Mouse (Mus musculus) urinary bladder, adult 2 months (tissue): ENCODE measurements around the gene Ppm1e. TPM values are rescaled to one million over a fixed set of nuclear protein-coding genes. Genes with fewer than 3 reads are reported as not detected.
A peak's percentile ranks its signal among the peaks of the same experiment; 100 is the strongest.

Experiments
- DNase-seq: peaks from one replicate; pipeline ENCODE4 v3.0.0; 2022; ENCODE audit warnings: low spot score
- polyA plus RNA-seq: library from polyadenylated mRNA; depleted of rRNA; stranded (reverse); fragments of >200 nt; gene quantifications from 2 replicates; pipeline ENCODE4 v1.2.3, GENCODE M21; 2012; rRNA removed

The Ppm1e gene
- 2.4 and 3.4 TPM in 2 replicates for polyA plus RNA-seq

DNA sequence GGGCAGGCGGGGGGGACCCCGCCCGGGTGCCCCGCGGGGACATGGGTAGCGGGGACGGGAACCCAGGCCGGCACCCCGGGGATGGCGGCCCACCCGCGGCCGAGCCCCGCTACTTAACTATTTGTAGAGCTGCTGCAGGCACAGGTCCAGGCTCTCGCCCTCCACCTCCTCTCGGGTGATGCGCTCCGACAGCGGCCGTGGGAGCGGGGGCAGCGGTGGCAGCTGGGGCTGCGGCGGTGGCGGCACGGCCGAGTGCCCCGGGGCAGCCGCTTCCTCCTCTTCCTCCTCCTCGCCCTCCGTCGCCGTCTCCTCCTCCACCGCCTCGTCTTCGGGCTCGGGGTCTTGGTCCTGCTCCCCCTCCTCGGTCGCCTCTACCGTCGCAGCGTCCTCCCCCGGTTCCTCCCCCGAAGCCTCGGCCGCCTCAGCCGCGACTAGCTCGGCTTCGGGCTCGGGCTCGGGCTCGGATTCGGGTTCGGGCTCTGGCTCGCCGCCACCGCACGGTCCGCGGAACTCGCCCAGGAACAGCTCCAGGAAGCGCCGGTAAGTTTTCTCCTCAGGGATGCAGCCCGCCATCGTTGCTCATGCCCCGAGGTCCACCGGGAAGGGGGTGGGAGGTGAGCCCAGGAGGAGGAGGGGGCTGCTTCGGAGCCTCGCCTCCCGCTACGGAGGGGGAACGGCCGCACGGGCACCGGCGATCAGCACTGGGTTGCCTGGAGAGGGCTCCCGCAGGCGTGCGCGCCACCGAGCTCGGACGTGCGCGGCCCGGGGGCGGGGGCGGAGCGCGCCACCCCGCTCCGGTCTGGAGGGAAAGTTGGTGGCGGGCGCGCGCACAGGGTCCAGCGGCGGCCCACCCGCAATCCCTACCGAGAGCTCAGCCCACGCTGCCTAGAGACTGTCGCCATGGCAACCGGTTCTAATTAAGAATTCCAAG, at the start of gene Ppm1e:
TSS of gene Ppm1e (minus strand) at position 693 of the 931 bp plus-strand sequence.
- peak; percentile 50 for DNase-seq

DNA sequence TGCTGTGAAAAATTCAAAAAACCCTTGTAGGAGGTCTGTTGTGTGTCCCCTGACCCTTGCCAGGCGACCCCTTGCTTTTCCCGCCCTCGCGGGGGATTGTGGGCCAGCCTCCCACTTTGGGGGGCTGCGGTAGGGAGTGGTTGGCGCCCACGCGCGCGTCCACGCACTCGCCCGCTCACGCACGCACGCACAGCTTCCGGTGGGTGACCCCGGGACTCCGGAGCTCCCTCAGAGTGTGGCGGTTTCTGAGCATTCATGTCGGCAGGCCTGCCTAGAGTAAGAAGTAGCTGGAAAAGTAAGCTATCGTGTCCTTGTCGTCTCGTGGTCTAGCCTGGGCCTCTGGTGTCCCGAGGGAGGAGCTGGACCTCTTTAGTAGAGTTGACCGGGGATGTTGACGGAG, 46.1 kb upstream of the Ppm1e start, which contains the start of the genes Rad51c and Tex14:
TSS of gene Rad51c (minus strand) at position 79 of the 400 bp plus-strand sequence.
TSS of gene Tex14 (plus strand) at position 190 of the 400 bp plus-strand sequence.
- DNase-seq: peak; percentile 25

DNA sequence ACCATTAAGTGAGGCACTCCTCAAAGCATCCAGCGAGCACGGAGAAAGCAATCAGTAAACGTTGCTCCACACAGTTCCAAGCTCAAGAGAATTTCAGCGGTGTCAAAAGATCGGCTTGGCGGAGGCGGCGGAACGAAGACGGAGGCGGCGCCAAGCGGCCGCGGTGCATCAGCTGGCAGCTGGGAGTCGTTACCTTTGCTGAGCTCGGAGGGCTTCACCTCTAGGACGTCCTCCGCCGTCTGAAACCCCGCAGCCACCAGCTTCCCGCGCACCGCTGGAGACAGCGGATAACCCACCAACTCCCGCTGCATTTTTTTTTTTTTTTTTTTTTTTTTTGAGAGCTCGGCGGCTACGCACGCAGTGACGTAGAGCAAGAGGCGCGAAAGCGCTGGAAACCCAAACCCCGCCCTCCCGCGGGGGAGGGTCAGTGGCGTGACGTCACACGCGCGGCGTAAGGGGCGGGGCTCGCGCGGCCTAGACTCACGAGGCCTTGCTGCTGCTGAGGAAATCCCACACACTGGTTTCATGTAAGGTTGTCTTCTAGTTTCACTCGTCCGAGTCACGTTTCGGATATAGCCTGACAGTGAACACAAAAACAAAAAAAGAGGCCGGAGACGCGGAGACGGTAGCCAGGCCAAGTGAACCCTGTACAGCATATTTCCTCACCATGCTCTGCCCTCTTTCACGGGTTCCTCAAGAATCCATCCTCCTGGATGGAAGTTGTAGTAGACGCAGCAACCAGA, 45.5 kb upstream of the Ppm1e start:
- peak; percentile 93 for DNase-seq

DNA sequence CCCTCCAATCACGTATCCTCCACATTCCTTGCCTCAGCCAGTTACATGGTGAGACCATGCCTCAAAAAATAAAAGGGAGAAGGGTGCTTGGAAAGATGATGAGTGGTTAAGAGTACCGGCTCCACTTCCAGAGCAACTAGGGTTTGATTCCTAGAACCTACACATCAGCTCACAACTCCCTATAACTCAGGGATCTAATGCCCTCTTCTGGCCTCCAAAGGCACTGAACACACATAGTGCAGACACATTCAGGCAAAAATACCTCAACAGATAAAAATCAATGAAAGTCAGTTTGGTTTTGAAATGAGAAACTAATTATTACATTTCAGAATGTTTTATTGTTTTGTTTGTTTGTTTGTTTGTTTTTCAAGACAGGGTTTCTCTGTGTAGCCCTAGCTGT, 39.6 kb upstream of the Ppm1e start:
- no peak for DNase-seq

DNA sequence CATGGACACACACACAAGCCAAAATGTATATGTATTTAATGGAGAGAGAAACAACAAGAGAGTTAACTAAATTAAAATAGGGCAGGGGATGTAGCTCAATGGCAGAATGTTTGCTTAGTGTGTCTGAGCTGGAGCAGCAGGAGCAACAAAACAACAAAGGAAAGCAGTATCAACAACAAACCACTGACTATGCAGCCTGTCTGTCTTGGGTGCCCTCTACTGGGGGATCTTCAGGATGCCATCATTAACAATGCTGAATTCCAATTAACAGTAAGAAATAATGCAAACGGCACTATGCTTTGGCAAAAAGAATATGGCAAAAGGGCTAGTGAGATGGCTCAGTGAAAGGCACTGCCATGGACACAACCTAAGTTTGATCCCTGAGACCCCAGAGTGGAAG, 35.0 kb upstream of the Ppm1e start:
- no peak for DNase-seq

DNA sequence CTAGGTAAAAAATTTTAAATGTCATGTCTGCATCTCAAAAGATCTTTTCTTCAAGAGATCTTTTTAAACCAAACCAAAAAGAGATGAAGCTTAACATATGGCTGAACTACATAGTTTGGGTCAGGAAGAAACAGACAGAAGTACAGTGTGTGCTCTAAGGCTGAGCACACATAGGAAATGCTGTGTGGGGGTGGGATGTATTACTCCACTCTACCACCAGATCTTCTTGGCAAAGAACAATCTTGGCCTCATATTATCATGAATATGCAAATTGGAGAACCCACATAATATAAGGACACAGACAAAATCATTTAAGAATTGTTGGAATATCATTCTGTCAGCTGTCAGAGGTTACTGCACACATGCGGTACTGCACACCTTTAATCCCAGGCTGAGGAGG, 26.9 kb upstream of the Ppm1e start:
- no peak for DNase-seq

DNA sequence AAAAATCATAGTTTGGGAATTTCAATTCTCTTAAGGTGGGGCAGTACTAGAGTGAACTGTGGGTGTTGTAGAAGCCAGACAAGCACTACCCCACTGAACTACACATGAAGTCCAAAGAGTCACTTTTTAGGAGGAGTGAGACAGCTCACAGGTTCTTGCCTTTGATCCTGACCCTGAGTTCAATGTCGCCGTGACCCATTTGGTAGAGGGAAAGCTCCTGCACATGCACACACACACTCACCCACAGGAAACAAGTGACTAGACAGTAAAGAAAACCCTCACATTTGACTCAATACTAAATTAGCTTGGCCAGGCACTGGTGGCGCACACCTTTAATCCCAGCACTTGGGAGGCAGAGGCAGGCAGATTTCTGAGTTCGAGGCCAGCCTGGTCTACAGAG, 25.7 kb upstream of the Ppm1e start:
- no peak for DNase-seq

DNA sequence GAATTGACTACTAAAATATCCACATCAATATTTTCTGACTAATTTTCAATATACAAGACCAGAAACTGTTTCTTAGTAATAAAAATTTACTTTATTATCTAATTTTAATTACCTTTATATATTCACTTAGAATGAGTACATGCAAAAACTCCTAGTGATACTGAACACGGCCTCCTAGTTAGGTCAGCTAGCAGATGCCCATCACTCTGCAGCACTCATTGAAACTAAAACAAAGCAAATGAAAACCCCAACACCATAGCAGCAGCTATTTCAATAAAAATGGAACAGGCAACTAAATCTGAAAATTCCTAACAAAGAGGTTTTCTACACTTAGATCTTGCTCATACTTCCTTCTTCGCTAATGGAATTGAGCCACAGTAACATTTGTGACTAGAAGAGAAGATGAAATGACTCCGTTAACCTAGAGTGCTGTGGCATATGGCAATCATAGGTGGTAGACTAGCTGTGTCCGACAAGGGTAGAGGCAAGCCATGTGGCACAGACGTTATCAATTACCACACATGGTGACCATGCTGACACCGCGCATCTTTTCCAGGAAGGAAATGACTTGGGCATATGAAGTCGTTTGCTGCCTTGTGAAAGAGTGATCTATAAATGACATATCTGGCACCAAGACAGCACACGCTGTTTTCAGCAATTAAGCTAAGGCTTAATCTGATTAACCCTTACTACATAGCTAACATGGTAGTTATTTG, 9.2 kb upstream of the Ppm1e start:
- no peak for DNase-seq

DNA sequence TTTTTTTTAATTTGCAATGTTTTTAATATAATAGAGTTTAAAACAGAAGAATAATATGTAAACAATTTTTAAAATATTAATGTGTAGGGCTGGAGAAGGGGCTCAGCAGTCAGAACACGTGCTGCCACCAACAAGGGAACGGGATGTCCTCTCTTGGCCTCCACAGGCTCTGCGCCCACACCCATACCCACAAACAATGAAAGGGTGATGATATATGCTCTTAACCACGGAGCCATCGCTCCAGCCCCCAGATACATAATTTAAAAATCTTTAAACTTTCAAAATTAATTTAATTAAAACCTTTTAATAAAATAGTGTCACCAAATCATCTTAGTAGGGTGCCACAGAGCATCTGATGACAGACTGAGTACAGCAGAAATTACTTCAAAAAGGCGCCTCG, 8.2 kb upstream of the Ppm1e start:
- no peak for DNase-seq

DNA sequence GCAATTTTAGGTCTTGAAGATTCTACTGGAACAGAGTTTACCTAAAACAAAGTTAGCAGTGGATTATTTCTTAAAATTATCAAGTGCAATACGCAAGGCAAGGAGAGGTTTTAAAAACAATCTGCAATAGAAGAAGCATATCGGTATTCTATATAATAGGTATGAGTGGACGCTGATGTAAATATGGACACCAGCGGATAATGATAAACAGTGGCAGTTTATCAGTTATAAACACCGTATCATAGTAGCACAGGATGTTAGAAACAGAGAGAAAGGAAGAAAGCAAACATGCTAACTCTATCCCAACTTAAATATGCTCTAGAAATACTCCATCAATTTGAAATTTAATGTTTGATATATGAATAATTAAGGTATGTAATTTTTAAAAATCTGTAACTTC, 6.3 kb upstream of the Ppm1e start:
- no peak for DNase-seq

DNA sequence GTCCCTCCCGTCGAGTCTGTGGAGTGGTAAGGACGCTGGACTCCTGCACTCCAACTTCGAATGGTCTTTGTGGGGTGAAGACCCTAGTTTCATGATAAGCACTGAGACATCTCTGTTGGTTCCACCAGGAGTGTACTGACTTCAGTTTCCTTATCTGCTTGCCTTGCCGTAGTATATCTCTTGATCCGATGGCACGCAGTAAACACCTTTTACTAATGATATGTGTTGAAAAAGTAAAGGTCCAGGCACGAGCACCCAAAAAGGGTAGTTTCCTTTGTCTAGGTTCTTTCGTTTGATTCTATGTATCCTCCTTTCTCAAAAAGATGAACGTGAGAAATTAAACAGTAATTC, 414 bp upstream of the Ppm1e start:
- DNase-seq: no peak

DNA sequence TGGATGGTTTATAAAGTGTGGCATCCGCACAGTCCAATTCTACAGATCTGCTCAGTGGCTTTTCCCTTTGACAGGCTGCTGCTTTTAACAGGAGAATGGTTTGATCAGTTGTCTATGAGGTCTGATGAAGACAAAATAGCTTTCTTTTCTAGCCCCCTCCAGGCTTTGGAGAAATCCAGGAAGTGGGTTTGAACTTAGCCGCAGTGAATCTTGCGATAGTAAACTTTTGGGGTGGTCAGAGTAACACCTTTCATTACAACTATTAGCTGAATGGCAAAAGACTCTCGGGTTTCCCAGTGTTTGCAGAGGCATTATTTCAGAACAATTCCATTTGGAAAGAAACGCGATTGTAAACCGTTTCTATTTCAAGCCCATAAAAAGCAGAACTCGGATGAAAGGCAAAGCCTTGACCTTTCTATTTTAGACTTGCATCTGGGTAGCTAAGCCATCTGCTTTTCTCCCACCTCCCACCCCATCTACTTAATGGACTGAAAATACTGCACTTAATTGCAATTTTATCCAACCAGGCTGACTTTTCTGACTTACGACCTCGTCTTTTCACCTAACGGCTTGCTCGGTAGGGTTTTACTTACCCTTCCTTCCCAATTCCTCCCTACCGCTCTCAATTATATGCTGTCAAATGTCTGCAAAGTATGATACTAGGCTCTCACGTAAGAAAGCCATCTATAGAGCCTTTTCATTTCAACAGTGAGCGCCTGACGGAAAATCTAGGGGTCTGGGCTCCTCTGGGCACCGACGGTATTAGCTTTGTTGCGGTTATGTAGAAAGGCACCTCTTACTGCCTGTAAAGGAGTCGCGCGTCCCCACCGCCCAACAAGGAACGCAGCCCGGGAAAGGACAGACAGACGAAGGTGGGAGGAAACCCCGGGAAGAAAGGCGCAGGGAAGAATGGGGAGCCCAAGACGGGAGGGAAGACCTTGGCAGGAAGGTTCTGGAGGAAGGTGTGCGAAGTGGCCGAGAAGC, 1.2 kb downstream of the Ppm1e start:
- peak; percentile 19 for DNase-seq

DNA sequence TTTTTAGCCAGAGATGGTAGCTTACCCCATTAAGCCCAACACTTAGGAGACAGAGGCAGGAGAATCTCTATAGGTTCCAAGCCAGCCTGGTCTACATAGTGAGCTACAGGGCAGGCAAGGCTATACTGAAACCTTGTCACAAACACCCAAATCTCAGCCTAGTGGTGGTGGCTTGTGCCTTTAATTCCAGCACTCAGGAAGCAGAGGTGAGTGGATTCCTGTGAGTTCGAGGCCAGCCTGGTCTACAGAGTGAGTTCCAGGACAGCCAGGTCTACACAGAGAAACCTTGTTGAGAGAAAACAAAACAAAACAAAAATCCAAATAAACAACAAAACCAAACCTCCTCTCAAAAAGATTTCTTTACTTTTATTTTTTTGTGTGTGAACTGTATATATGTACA, 4.0 kb downstream of the Ppm1e start:
- no peak for DNase-seq

DNA sequence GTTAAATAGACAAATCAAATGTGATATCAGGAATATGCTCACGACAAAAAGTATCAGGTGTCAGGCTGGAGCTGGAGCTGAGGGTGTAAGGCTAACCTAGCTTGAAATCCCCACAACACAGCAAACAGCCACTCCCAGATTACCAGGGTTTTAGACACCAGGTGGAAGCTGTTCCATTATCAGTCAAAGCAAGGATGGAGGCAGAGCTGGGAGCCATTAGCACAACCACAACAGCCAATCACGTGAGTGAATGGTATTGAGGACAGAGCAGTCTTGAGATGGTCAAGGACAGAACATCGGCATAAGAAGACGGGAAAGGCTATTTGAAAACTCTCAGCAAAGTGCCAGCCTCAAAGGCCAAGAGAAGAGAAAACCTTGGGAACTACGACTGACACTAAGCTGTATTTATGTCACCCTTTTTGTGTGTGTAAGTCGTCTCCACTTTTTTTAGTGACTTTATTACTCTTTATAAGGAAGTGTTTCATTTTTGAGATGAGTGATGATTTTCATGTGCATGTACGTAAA, 5.1 kb downstream of the Ppm1e start:
- no peak for DNase-seq

DNA sequence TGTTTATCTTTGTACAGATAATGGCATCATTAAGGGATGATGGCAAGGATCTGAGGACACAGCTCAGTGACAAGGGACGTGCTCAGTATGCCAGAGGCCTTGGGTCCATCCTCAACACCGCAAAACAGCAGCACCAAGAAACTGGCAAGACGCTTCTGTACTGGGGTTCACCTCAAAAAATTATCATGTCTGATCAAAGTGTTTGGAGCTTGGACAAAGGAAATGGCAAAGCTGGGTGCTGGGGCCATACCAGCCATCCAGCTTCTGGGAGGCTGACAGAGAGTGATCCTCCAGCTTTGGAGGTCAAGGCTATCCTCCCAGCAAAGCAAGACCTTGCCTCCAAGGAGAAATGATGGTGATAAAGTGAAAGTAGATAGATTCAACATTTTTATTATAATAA, 32.4 kb downstream of the Ppm1e start:
- DNase-seq: no peak

DNA sequence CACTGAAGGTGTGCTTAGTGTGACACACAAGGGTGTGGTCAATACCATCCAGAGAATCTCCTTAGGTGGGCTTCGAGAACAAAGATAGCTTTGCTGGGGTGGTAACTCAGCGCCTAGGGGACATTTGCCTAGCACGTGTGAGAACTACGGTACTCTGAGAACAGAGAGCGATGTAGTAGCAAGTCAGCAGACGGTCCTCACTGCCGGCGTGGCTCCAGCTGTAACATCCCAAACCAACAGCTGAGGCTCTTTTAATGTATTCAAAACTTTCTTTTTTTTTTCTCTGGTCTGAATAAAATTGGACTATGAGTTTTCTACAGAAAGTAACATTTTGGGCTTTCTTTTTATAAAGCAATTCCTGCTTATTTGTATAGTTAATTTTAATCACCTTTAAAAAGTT, 36.3 kb downstream of the Ppm1e start:
- DNase-seq: no peak

DNA sequence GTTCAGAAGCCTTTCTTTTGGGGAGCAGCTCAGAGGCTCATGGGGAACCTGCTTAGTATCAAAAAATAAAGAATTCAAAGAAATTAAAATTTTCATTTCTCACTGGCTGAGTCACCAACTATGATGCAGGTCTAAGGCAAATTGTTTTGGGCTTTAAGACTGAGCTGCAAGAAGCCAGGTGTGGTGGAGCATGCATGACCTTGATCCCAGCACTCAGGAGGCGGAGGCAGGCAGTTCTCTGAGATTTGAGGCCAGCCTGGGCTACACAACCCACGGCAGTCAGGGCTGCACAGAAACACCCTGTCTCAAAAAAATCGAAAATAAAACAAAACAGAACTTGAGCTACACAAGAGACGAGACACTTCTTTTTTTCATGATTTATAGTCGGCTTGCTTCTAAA, 38.8 kb downstream of the Ppm1e start:
- DNase-seq: no peak

DNA sequence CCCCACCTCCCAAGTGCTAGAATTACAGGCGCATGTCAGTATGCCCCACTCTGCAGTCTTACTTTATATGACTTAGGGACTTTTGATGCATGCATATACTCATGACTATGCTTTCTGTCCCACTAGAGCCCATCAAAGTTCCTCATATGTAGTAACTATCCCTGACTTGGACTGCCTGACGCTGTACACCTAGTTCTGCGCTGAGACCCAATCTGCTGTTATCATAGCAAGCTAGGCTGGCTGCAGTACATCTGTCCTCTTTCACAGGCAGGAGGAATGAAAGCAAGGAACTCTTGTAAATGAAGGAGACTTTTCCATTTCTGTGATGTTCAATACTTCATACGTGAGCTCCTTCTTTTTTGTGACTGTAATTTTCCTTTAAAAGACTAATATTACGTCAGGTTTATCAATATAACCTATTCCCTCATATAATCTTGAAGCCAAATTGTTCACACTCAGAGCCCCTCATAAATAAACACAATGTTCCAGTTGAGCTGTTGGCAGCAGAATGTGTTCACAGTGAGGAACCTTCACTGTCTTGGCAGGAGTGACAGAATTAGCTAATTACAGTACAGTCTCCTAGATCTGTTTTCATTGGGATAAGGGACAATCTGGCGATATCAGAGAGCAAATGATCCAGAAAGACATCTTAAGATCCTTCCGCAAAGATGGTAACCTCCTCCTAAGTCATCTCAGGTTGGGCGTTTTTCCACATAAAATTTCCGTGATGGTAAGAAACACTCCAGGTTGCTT, 39.7 kb downstream of the Ppm1e start:
- DNase-seq: no peak

DNA sequence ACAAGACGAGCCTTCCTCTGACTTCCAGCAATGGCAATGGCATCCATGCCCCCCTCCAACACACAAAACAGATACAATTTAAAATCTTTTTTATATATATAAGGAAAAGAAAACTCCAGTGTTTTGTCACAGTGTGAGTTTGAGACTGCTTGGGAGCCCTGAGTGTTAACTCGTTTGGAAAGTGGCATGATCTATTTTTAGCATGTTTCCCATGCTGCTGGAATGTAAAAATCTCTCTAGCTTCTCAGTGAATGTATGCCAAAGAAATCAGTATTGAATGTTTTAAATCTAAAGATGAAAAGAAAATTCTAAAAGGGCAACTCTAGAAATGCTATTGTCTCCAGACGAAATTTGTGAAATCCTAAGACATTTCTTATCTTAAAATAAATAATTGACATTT, 45.3 kb downstream of the Ppm1e start:
- DNase-seq: no peak

DNA sequence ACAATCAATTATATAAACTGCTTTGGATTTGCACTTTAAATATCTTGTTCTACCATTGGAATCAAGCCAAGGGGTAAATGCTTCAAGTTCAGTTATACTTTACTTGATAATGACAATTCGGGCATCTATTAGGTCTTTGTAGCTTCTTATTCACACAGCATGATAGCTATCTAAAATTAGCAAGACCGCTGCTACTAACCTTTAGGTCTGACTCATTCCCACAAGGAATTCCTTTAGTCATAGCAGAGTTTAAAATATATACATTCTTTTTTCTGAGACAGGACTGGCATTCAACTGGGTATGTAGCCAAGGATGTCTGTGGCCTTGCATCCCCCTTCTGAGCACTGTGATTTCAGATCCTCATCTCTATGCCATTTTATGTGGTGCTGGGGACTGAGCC, 48.5 kb downstream of the Ppm1e start:
- no peak for DNase-seq
